Mouse (Mus musculus): ENCODE data around the gene Cfb. TPM values are rescaled to one million over a fixed set of nuclear protein-coding genes. Genes with fewer than 3 reads are reported as not detected.
A peak's percentile ranks its signal among the peaks of the same experiment; 100 is the strongest.

Gene Cfb
- total and polyA plus RNA-seq, 3 experiments: 0.19 to 3.1 TPM; not detected in 1

- H3K36me3 ChIP-seq (ENCODE audit: control insufficient read depth in 1 of 2, insufficient read depth in 2 of 2, low read length in 2 of 2): no peaks in the 10 kb centered on the region
- no peak overlapping the region for H3K27ac ChIP-seq (ENCODE audit: control insufficient read depth, low read depth, low read length)
- H3K4me1 ChIP-seq (ENCODE audit: control insufficient read depth in 1 of 2, insufficient read depth in 2 of 2, low read length in 2 of 2): no peaks in the 10 kb centered on the region
- H3K27me3 ChIP-seq (ENCODE audit: control insufficient read depth in 1 of 2, insufficient read depth in 2 of 2, low read length in 2 of 2): no peaks in the 10 kb centered on the region
- no peak overlapping the region for H3K9ac ChIP-seq (ENCODE audit: control insufficient read depth, low read depth, low read length, poor library complexity, severe bottlenecking)
- no peak overlapping the region for H3K4me3 ChIP-seq (ENCODE audit: control insufficient read depth in 1 of 2, insufficient read depth in 1 of 2, low read depth in 2 of 2, low read length in 2 of 2)
- DNase-seq (ENCODE audit: low read depth, low spot score): no peak
- H3K9me3 ChIP-seq (replicated peaks; ENCODE audit: insufficient read depth, low read length): no peaks in the 10 kb centered on the region
- no peak for TF ChIP-seq GABPA (IDR thresholded peaks at IDR 0.05; ENCODE audit: low read depth, low read length)
- no peak for TF ChIP-seq KAT2A (conservative IDR thresholded peaks at IDR 0.05; ENCODE audit: low read depth, low read length)
- no peak for TF ChIP-seq MYC (IDR thresholded peaks at IDR 0.05; ENCODE audit: low read depth, low read length)
- TF ChIP-seq CHD1 (IDR thresholded peaks at IDR 0.05; ENCODE audit: low read depth, low read length): no peak
- no peak for TF ChIP-seq NRF1 (IDR thresholded peaks at IDR 0.05; ENCODE audit: insufficient read depth, low read depth, low read length, poor library complexity, severe bottlenecking)
- TF ChIP-seq MEF2A (IDR thresholded peaks at IDR 0.05; ENCODE audit: extremely low read depth, insufficient replicate concordance, low read depth, low read length, poor library complexity, severe bottlenecking): no peak
- TF ChIP-seq NELFE (IDR thresholded peaks at IDR 0.05; ENCODE audit: low read depth, low read length): no peak
- TF ChIP-seq ZC3H11A (IDR thresholded peaks at IDR 0.05; ENCODE audit: low read depth, low read length): no peak
- no peak for TF ChIP-seq TBP (IDR thresholded peaks at IDR 0.05; ENCODE audit: low read depth, low read length)
- no peak for TF ChIP-seq TCF12 (IDR thresholded peaks at IDR 0.05; ENCODE audit: low read depth, low read length)
- TF ChIP-seq GATA1 (IDR thresholded peaks at IDR 0.05; ENCODE audit: low read depth, low read length): no peak
- no peak for TF ChIP-seq SMC3 (IDR thresholded peaks at IDR 0.05; ENCODE audit: low read depth, low read length)
- TF ChIP-seq USF1 (IDR thresholded peaks at IDR 0.05; ENCODE audit: low read depth, low read length): no peak
- no peak for TF ChIP-seq POLR2AphosphoS5 (IDR thresholded peaks at IDR 0.05; ENCODE audit: borderline replicate concordance, low read depth, low read length)
- TF ChIP-seq MAFK (IDR thresholded peaks at IDR 0.05; ENCODE audit: borderline replicate concordance, low read depth, low read length): no peak
- TF ChIP-seq CHD2 (IDR thresholded peaks at IDR 0.05; ENCODE audit: low read length): no peak
- TF ChIP-seq TAL1 (IDR thresholded peaks at IDR 0.05; ENCODE audit: low read length): no peak
- TF ChIP-seq MXI1 (IDR thresholded peaks at IDR 0.05; ENCODE audit: low read depth, low read length): no peak
- TF ChIP-seq E2F4 (IDR thresholded peaks at IDR 0.05; ENCODE audit: borderline replicate concordance, low read depth, low read length): no peak
- no peaks in the 10 kb centered on the region for H3K79me2 ChIP-seq (ENCODE audit: control insufficient read depth, insufficient read depth, low read length, poor library complexity)
Observed at GRCm38 (mm10) chr17:34881166-34881565, 18.8 kb upstream of the Cfb start.

- peak within 1 kb of the TSS; percentile 17 to 22; a peak in 1 of 4 replicates for H3K4me3 ChIP-seq (ENCODE audit: control insufficient read depth in 1 of 2, insufficient read depth in 1 of 2, low read depth in 2 of 2, low read length in 2 of 2)
- H3K27ac ChIP-seq (ENCODE audit: control insufficient read depth, low read depth, low read length): no peak within 1 kb of the TSS
- no peak within 1 kb of the TSS for H3K9ac ChIP-seq (ENCODE audit: control insufficient read depth, low read depth, low read length, poor library complexity, severe bottlenecking)
- DNase-seq (ENCODE audit: low read depth, low spot score): no peak
- TF ChIP-seq ZNF384 (IDR thresholded peaks at IDR 0.05; ENCODE audit: low read depth, low read length): no peak
- no peak for TF ChIP-seq UBTF (IDR thresholded peaks at IDR 0.05; ENCODE audit: borderline replicate concordance, insufficient read depth, low read depth, low read length)
- no peaks in the 10 kb centered on the region for H3K36me3 ChIP-seq (ENCODE audit: control insufficient read depth in 1 of 2, insufficient read depth in 2 of 2, low read length in 2 of 2)
- no peaks in the 10 kb centered on the region for H3K27me3 ChIP-seq (ENCODE audit: control insufficient read depth in 1 of 2, insufficient read depth in 2 of 2, low read length in 2 of 2)
- H3K9me3 ChIP-seq (replicated peaks; ENCODE audit: insufficient read depth, low read length): no peaks in the 10 kb centered on the region
- H3K4me1 ChIP-seq (ENCODE audit: control insufficient read depth in 1 of 2, insufficient read depth in 2 of 2, low read length in 2 of 2): no peaks in the 10 kb centered on the region
- H3K79me2 ChIP-seq (ENCODE audit: control insufficient read depth, insufficient read depth, low read length, poor library complexity): no peaks in the 10 kb centered on the region
Observed at GRCm38 (mm10) chr17:34879336-34879879, 17.1 kb upstream of the Cfb start, which contains the start of gene Zbtb12. TSS of gene Zbtb12 (plus strand) at chr17:34879483.

Measured in MEL (cell line).